Mouse (Mus musculus) brain, embryonic 14.5 days (tissue): ENCODE data around the gene Sorbs2.

ENCODE experiments used
- CTCF ChIP-seq: fragments of 200-500 bp; IDR thresholded peaks from 2 replicates; pipeline ENCODE4 v1.5.1; 2012; ENCODE audit warnings: inconsistent platforms, mild to moderate bottlenecking, moderate library complexity, borderline replicate concordance; ENCODE audit not compliant: insufficient read depth, insufficient read length; ENCODE audit errors: extremely low read depth
- POLR2A ChIP-seq: fragments of 200-500 bp; IDR thresholded peaks from 2 replicates; pipeline ENCODE4 v1.6.1; 2012; ENCODE audit warnings: mild to moderate bottlenecking, inconsistent platforms, borderline replicate concordance; ENCODE audit not compliant: poor library complexity, insufficient read depth, insufficient read length, severe bottlenecking; ENCODE audit errors: extremely low read depth

GRCm38 (mm10) chr8:45614610-45615009, 107.0 kb downstream of the Sorbs2 start:
- TF ChIP-seq CTCF (no peak), POLR2A (no peak)
